Mouse (Mus musculus) intestine, embryonic 14.5 days (tissue): ENCODE measurements around the gene Nwd2. TPM values are rescaled to one million over a fixed set of nuclear protein-coding genes. Genes with fewer than 3 reads are reported as not detected.
A peak's percentile ranks its signal among the peaks of the same experiment; 100 is the strongest.

Experiments
- ATAC-seq: fragments of 200-750 bp; cut with Nextera tagmentation; replicated peaks from 2 replicates; pipeline ENCODE4 v1.8.0; 2017; ENCODE audit warnings: low read depth, moderate number of reproducible peaks, moderate TSS enrichment, moderate library complexity; ENCODE audit not compliant: low FRiP score, low TSS enrichment
- DNase-seq: peaks from one replicate; pipeline ENCODE4 v3.0.0-alpha.2; 2018; ENCODE audit warnings: low spot score
- H3K27ac ChIP-seq: fragments of 300-500 bp; sonication (generic); 2 replicates; pipeline ENCODE4 v1.5.1; 2014; ENCODE audit warnings: low read depth, mild to moderate bottlenecking, control low read depth
- H3K27me3 ChIP-seq: fragments of 300-500 bp; sonication (generic); replicated peaks from 2 replicates; pipeline ENCODE4 v1.6.1; 2014; ENCODE audit warnings: low read length, control low read depth; ENCODE audit not compliant: control insufficient read depth, insufficient read depth
- H3K36me3 ChIP-seq: fragments of 300-500 bp; sonication (generic); 2 replicates; pipeline ENCODE4 v1.6.1; 2014; ENCODE audit warnings: low read length, control low read depth; ENCODE audit not compliant: control insufficient read depth, insufficient read depth
- H3K4me1 ChIP-seq: fragments of 300-500 bp; sonication (generic); replicated peaks from 2 replicates; pipeline ENCODE4 v1.6.1; 2014; ENCODE audit warnings: low read length, control low read depth, mixed read lengths; ENCODE audit not compliant: control insufficient read depth, insufficient read depth
- H3K4me2 ChIP-seq: fragments of 300-500 bp; sonication (generic); 2 replicates; pipeline ENCODE4 v1.6.1; 2014; ENCODE audit warnings: low read length
- H3K4me3 ChIP-seq: fragments of 300-500 bp; sonication (generic); 2 replicates; pipeline ENCODE4 v1.5.1; 2014; ENCODE audit warnings: low read depth, low read length, control low read depth, mixed read lengths
- H3K9ac ChIP-seq: fragments of 300-500 bp; sonication (generic); 2 replicates; pipeline ENCODE4 v1.6.1; 2014; ENCODE audit warnings: mild to moderate bottlenecking, low read length
- H3K9me3 ChIP-seq: fragments of 300-500 bp; sonication (generic); 2 replicates; pipeline ENCODE4 v1.6.1; 2016; ENCODE audit warnings: low read length, control low read depth; ENCODE audit not compliant: control insufficient read depth
- WGBS: fragments of 180-500 bp; shearing (Covaris S2); extraction: QIAGEN DNeasy Blood & Tissue Kit; methylation state at CpG from one replicate; pipeline ENCODE4 v1.1.7; 2014; 5-methylcytosine and 5-hydroxymethylcytosine counted together
- polyA plus RNA-seq: library from polyadenylated mRNA; unstranded; fragments of >200 nt; fragmentation: Nextera tagmentation; extraction: Ambion mirVana; gene quantifications from 2 replicates; pipeline ENCODE4 v1.2.1, GENCODE M21; 2014

Gene Nwd2
- polyA plus RNA-seq, 1 experiment from 2014 or later = 0.42 TPM

- no peaks in the 10 kb centered on the region for H3K36me3 ChIP-seq
- peaks cover 14% of the 10 kb centered on the region for H3K4me1 ChIP-seq
- DNase-seq (no peak), ATAC-seq (no peak)
- no peak overlapping the region for H3K9ac ChIP-seq
- WGBS = 13% methylated on average over 4 of the region's 4 CpGs
- no peaks in the 10 kb centered on the region for H3K27me3 ChIP-seq
- H3K9me3 ChIP-seq = no peaks in the 10 kb centered on the region
- no peak overlapping the region for H3K27ac ChIP-seq
- H3K4me2 ChIP-seq = no peak overlapping the region
- no peak overlapping the region for H3K4me3 ChIP-seq
Observed at GRCm38 (mm10) chr5:63818975-63819374, 170.1 kb downstream of the Nwd2 start.

- Histone ChIP-seq H3K4me3 (no peak overlapping the region), H3K4me1 (peaks cover 14% of the 10 kb centered on the region), H3K36me3 (no peaks in the 10 kb centered on the region), H3K27ac (no peak overlapping the region), H3K9ac (no peak overlapping the region), H3K4me2 (no peak overlapping the region), H3K9me3 (no peaks in the 10 kb centered on the region), H3K27me3 (no peaks in the 10 kb centered on the region)
- 57% methylated on average over 6 of the region's 6 CpGs for WGBS
- ATAC-seq (no peak), DNase-seq (no peak)
Observed at GRCm38 (mm10) chr5:63819519-63819918, 170.6 kb downstream of the Nwd2 start.

- ATAC-seq (no peak), DNase-seq (no peak)
- WGBS = 87% methylated on average over 5 of the region's 5 CpGs
- Histone ChIP-seq H3K4me2 (no peak overlapping the region), H3K36me3 (no peaks in the 10 kb centered on the region), H3K27me3 (no peaks in the 10 kb centered on the region), H3K4me3 (no peak overlapping the region), H3K9me3 (no peaks in the 10 kb centered on the region), H3K27ac (no peak overlapping the region), H3K4me1 (peaks cover 14% of the 10 kb centered on the region), H3K9ac (no peak overlapping the region)
Observed at GRCm38 (mm10) chr5:63821176-63821575, 172.3 kb downstream of the Nwd2 start.

GRCm38 (mm10) chr5:63821860-63822259 is 173.0 kb downstream of the Nwd2 start:
- ATAC-seq = no peak

GRCm38 (mm10) chr5:63823362-63824332 is 174.7 kb downstream of the Nwd2 start:
- ATAC-seq = peak; percentile 81
- no peaks in the 10 kb centered on the region for H3K27me3 ChIP-seq
- H3K9me3 ChIP-seq = no peaks in the 10 kb centered on the region
- H3K36me3 ChIP-seq = no peaks in the 10 kb centered on the region
- WGBS = 50% methylated on average over 10 of the region's 10 CpGs
- H3K9ac ChIP-seq = no peak overlapping the region
- peaks cover 23% of the 10 kb centered on the region; the same call in 1 of the 2 replicates for H3K4me1 ChIP-seq
- DNase-seq = no peak
- H3K4me3 ChIP-seq = no peak overlapping the region
- peak overlapping the region; percentile 47 for H3K27ac ChIP-seq
- 0 out of 2 replicates have a peak overlapping the region, but pooled peaks have one; percentile 13 for H3K4me2 ChIP-seq

More at GRCm38 (mm10) chr5:63821860-63822259, 173.0 kb downstream of the Nwd2 start:
- no peaks in the 10 kb centered on the region for H3K36me3 ChIP-seq
- no peaks in the 10 kb centered on the region for H3K9me3 ChIP-seq
- no peak overlapping the region for H3K4me3 ChIP-seq
- no peaks in the 10 kb centered on the region for H3K27me3 ChIP-seq
- H3K4me1 ChIP-seq = peaks cover 20% of the 10 kb centered on the region
- no peak for DNase-seq
- H3K27ac ChIP-seq = no peak overlapping the region
- no peak overlapping the region for H3K4me2 ChIP-seq
- no peak overlapping the region for H3K9ac ChIP-seq
- WGBS = 68% methylated on average over 8 of the region's 8 CpGs

GRCm38 (mm10) chr5:63824599-63825350 is 175.9 kb downstream of the Nwd2 start:
- no peak for ATAC-seq

GRCm38 (mm10) chr5:63825881-63826280 is 177.0 kb downstream of the Nwd2 start:
- Histone ChIP-seq H3K27ac (no peak overlapping the region), H3K27me3 (no peaks in the 10 kb centered on the region), H3K4me2 (no peak overlapping the region), H3K9ac (no peak overlapping the region), H3K9me3 (no peaks in the 10 kb centered on the region), H3K4me1 (peaks cover 17% of the 10 kb centered on the region; the same call in 1 of the 2 replicates), H3K36me3 (no peaks in the 10 kb centered on the region), H3K4me3 (no peak overlapping the region)
- DNase-seq = no peak
- no peak for ATAC-seq
- WGBS = 52% methylated on average over 5 of the region's 5 CpGs

More at GRCm38 (mm10) chr5:63824599-63825350, 175.9 kb downstream of the Nwd2 start:
- no peaks in the 10 kb centered on the region for H3K9me3 ChIP-seq
- no peak overlapping the region for H3K4me3 ChIP-seq
- no peak for DNase-seq
- H3K9ac ChIP-seq = no peak overlapping the region
- peak overlapping the region; percentile 13; the same call in 1 of the 2 replicates for H3K4me2 ChIP-seq
- 81% methylated on average over 8 of the region's 8 CpGs for WGBS
- H3K36me3 ChIP-seq = no peaks in the 10 kb centered on the region
- peak overlapping the region; percentile 22; the same call in 1 of the 2 replicates for H3K27ac ChIP-seq
- H3K4me1 ChIP-seq = peaks cover 17% of the 10 kb centered on the region; the same call in 1 of the 2 replicates
- no peaks in the 10 kb centered on the region for H3K27me3 ChIP-seq

GRCm38 (mm10) chr5:63827006-63827405 is 178.1 kb downstream of the Nwd2 start:
- Histone ChIP-seq H3K9ac (no peak overlapping the region), H3K27me3 (no peaks in the 10 kb centered on the region), H3K4me3 (no peak overlapping the region), H3K4me1 (peaks cover 17% of the 10 kb centered on the region; the same call in 1 of the 2 replicates), H3K27ac (peak overlapping the region; percentile 9; the same call in 1 of the 2 replicates), H3K36me3 (no peaks in the 10 kb centered on the region), H3K4me2 (peak overlapping the region; percentile 3; the same call in 1 of the 2 replicates), H3K9me3 (no peaks in the 10 kb centered on the region)
- WGBS = 40% methylated on average over 6 of the region's 6 CpGs
- ATAC-seq = no peak
- DNase-seq = no peak
